Mouse (Mus musculus) left cerebral cortex, adult 11 months (tissue): ENCODE measurements around the gene Zw10.

Source experiments
- DNase-seq: peaks from one replicate; pipeline ENCODE4 v3.0.0; 2022; ENCODE audit warnings: low spot score

Gene Zw10

DNA sequence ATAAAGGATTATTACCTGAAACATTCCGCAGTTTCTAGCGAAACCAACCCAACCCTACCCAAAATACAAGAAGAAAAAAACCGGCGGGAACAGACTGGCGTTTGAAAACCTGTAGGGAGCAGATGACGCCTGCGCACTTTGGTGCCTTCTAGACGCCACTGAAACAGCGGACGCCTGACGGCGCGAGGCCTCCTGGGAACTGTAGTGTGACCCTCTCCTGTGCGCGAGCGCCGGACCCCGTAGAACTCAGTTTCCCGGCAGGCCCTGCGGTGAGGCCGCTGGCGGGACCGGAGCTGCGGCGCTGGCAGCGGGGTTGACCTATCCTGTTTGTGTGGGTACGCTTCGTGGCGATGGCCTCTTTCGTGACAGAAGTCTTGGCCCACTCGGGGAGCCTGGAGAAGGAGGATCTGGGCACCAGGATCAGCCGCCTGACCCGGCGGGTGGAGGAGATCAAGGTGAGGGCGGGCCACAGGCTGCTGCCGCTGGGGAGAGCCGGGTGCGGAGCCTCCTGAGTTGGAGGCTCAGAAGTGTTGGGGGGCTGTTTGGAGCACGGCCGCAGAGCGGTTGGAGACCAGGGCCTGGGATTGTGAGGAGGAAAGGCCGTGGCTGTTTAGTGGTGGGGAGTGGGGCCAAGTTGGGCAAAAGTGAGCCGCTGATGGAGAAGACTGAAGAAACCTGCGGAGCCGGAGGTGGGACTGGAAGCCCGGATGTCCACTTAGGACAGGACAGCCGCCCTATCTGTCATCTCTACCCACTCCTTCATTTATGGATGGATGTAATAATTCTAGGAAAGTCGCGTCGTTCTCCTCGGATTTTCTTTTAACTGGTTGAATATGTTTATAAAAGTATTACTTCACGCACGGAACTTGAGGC, at the start of gene Zw10:
Gene Zw10 (plus strand): TSS at position 281 of the 873 bp plus-strand sequence.
- DNase-seq, result peak; percentile 90

DNA sequence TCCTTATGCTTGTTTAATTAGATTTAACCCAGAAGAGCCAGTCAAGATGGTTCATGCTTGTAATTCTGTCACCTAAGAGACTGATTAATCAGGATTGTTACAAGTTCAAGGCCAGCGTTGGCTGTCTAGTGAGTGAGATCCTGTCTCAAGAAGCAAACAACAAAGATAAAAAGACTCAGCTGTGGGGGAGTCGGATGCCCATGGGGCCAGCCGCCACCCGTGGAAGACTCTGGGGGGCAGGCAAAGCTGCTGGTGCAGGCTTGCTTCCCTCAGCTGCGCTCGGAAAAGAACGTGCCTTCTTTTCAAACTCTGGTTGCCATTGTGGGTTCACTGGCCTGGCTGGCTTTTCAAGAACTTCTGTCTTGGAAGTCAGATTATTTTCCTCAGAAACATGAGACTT, 39.6 kb upstream of the Zw10 start:
- no peak for DNase-seq

DNA sequence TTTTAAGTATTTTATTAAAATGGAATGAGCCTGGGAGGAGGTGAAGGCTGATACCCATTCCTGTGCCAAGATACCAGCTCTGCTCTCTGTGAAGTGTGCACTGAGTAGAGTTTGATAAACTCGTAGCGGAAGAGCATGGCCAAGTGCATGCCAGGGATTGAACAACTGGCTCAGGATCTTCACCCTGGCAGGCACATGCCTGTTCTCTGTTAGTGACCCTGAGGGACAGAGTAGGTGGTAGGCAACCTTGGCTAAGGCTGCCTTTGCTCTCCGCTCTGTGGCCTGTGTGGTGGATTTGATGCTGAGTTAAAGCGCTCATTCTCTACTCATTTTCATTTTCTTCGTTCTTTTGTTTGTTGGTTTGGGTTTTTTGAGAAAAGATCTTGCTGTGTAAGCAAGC, 34.1 kb upstream of the Zw10 start:
- no peak for DNase-seq

DNA sequence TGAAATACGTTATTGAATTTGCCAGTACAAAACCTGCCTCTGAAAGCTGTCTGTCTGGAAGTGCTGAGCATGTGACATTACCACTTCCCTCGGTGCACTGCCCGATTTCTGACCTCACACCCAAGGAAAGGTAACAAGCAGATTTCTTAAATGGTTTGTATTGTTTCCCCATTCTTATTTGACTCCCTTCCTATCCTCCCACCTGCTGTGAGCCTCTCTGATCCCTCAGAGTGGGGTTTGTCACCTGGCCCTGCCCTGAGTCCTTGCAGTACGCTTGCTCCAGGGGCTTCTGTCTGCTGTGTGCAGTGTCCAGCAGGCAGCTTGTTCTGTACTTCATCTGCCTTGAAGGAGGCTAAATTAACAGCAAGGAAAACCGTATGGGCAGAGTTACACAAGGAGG, 31.5 kb upstream of the Zw10 start:
- no peak for DNase-seq

DNA sequence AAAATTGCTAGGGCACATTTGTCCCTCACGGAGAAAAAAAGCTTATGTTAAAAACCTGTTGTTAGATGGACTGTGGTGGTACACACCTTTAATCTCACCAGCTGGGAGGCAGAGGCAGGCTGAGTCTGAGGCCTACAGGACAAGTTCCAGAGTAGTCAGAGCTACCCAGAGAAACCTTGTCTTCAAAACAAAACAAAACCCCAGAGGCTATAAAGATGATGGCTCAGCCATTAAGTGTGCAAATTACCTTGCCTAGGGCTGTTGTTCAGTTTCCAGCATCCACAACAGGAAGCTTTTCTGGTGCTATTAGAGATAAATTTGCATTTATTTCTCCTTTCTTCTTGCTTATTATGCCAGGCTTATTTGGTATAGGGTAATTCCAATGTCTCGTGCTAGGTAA, 30.9 kb upstream of the Zw10 start:
- no peak for DNase-seq

DNA sequence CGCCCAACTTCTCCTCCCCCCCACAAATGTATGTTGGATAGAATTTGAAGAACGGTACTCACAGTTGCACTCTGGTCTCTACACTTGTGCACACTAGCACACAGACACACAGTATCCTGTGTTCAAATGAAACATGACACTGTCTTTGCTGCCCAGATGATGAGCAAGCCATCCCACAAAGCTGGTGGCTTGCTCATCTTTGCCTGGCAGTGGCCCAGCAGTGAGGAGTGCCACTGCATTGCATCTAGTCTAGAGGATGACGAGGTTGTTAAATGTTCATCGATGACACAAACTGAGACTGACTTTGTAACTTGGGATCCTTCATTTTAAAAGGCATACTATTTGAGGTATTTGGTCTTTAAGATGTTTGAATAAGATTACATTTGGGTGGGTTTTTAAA, 20.6 kb upstream of the Zw10 start:
- DNase-seq, result no peak

DNA sequence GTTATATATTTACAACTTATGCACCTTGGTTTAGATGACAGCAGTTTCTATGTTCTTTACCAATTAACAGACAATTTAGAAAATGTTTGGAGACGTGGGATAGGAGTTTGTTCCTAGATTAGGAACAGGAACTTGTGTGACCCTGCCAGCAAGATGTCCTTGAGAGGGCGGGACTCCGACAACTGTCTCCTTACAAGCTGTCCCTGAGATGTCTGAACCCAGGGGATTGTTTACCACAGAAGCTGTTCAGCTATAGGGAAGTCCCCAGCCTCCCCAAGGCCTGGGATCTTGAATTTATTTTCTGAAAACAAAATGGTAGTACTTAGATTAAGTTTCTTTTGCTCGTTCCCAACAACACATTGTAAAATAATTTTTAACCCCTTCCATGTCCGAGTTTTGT, 4.5 kb upstream of the Zw10 start:
- DNase-seq, result no peak

DNA sequence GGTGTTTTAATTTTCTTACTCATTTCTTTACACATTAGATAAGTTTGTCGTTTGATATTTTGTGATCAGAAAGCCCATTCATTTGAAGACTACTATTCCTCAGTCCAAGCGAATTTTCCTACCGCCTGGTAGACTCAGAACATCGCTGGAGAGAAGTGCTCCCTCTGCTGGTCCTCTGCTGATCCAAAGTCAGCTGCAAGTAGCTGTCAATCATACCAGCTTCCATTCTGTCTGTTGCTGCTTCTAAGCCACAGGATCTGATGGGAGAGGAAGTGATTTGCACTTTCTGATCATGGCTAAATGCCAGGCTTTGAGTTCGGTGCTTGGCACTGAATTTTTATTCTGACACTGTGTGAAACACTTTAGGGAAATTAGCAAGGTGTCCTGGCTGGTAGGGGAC, 4.1 kb upstream of the Zw10 start:
- peak; percentile 33 for DNase-seq

DNA sequence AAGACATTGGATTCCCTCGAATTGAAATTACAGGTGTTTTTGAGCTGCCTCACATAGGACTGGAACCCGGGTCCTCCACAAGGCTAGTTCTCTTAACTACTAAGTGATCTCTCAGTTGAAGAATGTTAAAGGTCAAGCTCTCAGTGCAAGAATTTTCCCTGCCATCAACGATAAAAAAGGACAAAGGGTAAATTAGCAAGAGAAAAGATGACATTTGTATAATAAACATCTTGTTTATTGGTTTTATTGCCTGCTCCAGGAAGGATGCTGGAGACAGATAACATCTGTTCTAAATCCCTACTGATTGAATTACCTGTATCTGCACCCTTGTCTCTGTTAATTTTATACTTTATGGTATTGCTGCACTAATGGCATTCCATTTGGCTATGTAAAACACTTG, 1.4 kb upstream of the Zw10 start:
- no peak for DNase-seq

DNA sequence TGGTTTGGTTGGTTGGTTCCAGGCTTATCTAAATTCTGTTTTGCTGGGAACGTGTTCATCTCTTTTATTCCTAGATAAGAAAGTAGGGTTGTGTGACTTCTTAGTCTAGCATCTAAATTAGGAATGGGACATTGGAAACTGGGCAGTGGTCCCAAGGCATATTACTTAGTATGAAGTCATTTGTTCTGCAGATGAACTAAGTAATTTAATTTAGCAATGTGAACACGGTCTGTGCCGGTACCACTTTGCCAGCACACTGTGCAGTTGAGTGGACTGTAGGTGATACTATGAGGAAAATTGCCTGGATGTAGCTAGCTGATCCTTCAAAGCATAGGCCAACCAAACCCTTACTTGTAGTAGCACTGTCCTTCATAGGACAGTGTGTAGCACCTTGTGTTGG, 21.4 kb downstream of the Zw10 start:
- DNase-seq, result no peak

DNA sequence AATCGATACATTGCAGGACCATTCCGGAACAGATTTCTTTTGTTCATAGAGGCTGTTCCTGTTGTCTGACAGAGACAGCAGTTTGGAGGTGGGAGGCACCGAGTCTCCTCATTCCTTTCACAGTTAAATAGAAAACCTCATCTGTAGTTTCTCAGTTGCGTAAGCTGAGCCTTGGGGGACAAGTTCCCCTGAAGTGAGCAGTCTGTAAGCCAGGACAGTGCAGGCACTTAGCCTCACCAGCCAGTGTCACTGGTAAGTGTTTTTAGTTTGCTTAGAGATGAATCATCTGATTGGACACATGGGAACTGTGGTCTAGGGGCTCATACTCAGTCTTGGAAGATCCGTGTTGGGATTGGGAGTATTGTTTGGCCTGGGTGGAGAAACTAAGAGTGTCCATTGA, 25.7 kb downstream of the Zw10 start, which contains the start of gene Tmprss5:
Gene Tmprss5 (plus strand): TSS at position 154 of the 400 bp plus-strand sequence.
- DNase-seq, result no peak

DNA sequence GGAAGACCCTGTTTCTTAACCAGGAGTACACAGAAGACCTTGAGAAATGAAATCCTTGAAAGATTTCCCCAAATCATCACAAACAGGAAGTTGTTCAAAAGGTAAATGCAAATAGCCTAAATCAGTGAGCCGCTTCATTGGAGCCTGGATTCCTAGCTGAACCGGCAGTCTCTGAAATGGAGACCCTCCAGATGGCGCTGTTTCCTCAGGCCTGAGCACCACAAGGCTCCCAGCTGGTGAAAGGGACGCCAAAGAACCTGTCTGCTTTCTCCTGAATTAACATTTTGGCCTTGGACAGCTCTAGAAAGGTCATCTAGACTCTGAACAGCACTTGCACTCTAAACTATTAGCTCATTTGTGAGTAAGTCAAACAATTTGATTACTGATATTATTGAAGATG, 26.1 kb downstream of the Zw10 start:
- peak; percentile 61 for DNase-seq

DNA sequence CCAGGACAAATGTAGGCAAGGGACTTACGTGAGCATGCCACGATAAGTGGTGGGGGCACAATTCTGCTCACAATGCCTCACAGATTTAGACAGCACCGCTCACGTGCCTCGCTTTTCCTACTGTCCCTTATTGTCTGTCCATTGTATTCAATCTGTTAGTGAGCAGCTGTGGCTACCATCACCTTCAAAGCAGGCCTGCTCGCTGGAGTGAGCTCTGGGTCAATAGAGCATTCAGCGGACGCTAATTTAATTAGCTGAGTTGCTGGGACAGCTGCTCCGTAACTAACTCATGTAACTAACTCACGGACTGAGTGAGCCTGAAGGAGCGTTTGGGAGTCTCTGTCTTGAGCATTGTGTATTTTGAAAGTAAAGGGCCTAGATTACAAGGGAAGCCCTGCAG, 31.9 kb downstream of the Zw10 start:
- DNase-seq, result no peak

DNA sequence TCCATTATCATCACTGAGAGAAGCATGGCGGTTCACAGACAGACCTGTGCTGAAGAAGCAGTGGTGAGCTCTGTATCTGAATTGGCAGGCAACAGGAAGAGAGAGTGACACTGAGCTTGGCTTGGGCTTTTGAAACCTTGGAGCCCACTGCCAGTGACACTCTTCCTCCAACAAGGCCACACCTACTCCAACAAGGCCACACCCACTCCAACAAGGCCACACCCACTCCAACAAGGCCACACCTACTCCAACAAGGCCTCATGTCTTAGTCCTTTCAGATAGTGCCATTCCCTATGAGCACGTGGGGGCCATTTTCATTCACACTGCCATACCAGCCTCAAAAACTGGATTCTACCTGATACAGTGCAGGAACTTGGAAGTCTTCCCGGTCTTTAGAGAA, 43.5 kb downstream of the Zw10 start:
- no peak for DNase-seq

DNA sequence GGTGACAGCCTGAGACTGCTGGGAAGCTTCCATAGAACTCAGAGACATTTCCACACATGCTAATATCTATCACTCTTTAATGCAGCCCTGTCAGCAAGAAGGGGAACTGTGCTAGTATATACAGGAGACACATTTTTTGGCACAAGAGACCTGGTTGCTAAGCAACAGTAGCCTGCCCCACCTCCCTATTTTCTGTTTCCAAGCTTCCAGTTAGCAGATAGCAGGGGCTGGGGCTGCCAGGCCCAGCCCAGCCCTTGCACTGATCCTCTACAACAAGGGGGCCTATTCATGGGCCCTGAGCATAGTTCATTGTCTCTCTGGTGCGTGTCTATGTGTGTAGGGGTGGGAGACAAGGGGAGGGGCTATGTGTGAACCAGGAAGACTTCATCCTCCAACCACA, 46.9 kb downstream of the Zw10 start:
- peak; percentile 12 for DNase-seq

DNA sequence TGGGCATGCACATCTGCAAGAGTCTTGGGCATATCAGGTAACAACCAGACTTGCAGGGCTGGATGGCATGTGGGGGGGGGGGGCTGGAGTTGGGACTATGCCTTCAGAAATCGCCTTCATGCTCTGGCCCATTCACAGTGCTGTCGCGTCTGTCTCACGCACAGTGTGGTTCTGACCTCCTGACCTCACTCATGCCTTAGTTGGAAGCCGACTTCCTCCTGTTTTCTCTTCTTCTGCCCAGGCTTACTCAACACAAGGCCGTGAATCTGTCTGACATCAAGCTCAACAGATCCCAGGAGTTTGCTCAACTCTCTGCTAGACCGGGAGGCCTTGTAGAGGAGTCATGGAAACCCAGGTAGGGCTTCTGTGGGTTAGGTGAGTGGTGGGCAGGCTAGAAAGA, 53.7 kb downstream of the Zw10 start:
- DNase-seq, result no peak

DNA sequence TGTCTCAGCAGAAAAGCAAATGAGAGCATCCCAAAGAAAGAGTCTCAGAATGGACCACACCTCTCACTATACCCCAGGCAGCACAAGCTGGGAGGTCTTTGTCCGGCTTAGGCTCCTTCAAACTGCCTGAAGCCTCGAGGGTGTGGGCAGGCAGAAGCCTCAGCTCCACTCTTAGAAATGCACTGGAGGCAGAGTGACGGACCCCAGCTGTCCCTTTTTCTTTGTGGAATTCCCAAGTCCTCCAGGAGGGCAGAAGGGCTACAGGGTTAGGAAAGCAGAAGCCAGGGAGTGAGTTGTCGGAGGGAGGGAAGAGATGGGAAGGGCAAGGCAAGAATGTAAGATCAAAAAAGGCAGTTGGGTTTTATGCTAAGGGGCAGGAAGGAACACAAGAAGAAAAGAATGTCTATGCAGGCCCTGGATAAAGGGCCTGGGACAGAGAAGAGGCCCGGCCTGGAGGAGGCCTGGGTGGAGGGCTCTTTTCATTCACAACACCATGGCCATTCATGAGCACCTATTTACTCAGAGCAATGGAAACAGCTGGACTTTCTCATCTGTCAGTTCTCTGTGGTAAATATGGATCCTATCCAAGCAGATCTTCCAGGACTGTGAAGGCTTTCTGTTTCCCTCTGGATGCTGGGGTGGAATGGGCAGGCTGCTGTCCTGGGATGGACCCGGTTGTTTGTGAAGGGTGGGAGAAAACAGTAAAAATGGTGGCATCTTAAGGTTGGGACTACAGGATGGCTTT, 55.2 kb downstream of the Zw10 start:
- no peak for DNase-seq

DNA sequence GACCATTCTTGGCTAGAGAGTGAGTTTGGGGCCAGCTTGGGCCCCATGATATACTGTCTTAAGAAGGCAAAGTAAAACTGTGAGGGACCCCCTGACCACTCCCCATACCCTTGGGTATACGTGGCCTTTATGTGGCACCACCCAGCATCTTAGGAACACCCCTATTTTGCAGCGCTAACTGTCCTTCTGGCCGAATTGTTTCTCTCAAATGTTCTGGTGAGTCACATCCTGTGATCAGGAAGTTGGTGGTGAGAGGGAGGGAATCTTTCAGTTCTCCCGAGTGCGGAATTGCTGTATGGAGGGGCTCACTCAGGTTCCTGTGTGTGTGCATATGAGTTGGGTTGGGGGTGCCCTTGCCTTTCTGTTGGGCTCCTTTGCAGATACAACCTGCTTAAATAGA, 55.9 kb downstream of the Zw10 start:
- DNase-seq, result no peak

DNA sequence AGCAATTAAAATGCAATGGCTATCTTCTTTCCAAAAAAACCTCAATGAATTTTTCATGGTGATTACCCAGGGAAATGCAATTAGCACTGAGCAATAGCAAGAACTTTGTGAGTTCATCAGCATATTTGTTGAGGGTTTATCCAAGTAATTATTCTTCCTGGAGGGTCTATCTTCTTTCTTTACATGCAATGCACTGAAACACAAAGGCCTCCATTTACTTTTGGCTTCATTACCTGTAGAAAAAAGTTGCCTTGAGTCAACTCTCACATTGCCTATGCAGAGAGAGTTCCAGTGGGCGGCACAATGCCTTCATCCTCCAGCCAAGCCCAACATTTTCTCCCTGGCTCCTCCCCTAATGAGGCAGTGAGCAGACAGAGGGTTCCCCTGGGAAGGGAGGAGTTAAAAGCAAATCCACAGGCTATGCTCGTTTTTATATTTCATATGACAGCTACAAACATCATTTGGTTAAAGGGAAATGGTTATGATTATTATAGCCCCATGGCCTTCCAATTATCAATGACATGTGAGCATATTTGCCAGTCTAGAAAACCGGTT, 62.9 kb downstream of the Zw10 start:
- no peak for DNase-seq

DNA sequence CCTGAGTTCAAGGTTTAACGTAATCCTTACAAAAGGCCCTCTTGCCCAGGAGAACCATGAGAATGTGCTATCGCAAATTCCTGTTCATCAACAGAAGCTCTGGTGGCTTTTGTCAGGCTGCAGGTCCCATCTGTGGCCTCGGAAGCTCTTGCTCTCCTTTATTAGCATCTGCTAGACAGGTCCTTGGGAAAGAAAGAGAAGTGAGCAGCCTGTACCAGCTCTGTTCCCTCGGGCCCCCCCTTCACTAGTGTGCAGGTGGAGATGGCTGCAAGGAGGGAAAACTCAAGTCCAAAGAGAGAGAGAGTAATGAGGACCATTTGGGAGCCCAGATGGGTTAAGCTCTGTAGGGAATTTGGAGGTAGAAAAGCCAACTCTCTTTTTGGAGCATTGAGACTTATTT, 64.3 kb downstream of the Zw10 start:
- DNase-seq, result no peak

DNA sequence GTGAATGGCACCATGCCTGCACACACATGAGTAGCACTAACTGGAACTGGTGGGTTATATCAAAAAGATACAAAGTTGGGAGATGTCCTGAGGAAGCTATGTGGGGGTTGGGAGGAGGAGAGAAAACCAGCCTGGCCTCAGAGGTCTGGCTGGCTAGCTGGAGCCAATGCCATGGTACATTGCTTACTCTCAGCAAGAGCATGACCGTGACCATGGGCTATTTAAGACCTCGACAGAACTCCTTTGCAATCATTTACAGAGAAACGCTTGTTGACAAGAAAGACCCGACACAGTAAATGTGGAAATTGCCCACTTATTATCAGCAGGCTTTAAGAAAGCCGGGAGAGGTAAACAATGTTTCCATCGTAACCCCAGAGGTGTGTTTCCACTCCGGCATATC, 70.3 kb downstream of the Zw10 start:
- DNase-seq, result no peak
